Mouse (Mus musculus) limb, embryonic 12.5 days (tissue): ENCODE measurements around the gene Qdpr. TPM values are rescaled to one million over a fixed set of nuclear protein-coding genes. Genes with fewer than 3 reads are reported as not detected.
"Not testable (repeated sequence)": the region's sequence is repeated elsewhere in the genome, so short reads cannot be mapped to it uniquely, and the experiment has no call there.

ENCODE experiments used
- ATAC-seq: fragments of 200-750 bp; cut with Nextera tagmentation; 2 replicates; pipeline ENCODE4 v1.8.0; 2017; ENCODE audit warnings: low read depth, moderate TSS enrichment; ENCODE audit not compliant: insufficient number of reproducible peaks, insufficient read depth, low FRiP score, low TSS enrichment
- H3K27ac ChIP-seq: fragments of 300-500 bp; sonication (generic); 2 replicates; pipeline ENCODE4 v1.5.1; 2016; ENCODE audit warnings: mild to moderate bottlenecking, moderate library complexity
- H3K27me3 ChIP-seq: fragments of 300-500 bp; sonication (generic); 2 replicates; pipeline ENCODE4 v1.6.1; 2016; ENCODE audit warnings: mild to moderate bottlenecking, moderate library complexity
- H3K36me3 ChIP-seq: fragments of 300-500 bp; sonication (generic); 2 replicates; pipeline ENCODE4 v1.6.1; 2016; ENCODE audit warnings: mild to moderate bottlenecking, moderate library complexity
- H3K4me1 ChIP-seq: fragments of 300-500 bp; sonication (generic); replicated peaks from 2 replicates; pipeline ENCODE4 v1.6.1; 2016
- H3K4me2 ChIP-seq: fragments of 300-500 bp; sonication (generic); 2 replicates; pipeline ENCODE4 v1.6.1; 2016; ENCODE audit warnings: mild to moderate bottlenecking, moderate library complexity
- H3K4me3 ChIP-seq: fragments of 300-500 bp; sonication (generic); replicated peaks from 2 replicates; pipeline ENCODE4 v1.5.1; 2016; ENCODE audit warnings: mild to moderate bottlenecking
- H3K9ac ChIP-seq: fragments of 300-500 bp; sonication (generic); replicated peaks from 2 replicates; pipeline ENCODE4 v1.6.1; 2016; ENCODE audit warnings: mild to moderate bottlenecking, moderate library complexity
- H3K9me3 ChIP-seq: fragments of 300-500 bp; sonication (generic); 2 replicates; pipeline ENCODE4 v1.6.1; 2016; ENCODE audit warnings: mild to moderate bottlenecking, moderate library complexity
- WGBS: fragments of 180-500 bp; shearing (Covaris S2); methylation state at CpG from one replicate; pipeline ENCODE4 v1.1.7; 2016; 5-methylcytosine and 5-hydroxymethylcytosine counted together
- polyA plus RNA-seq: library from polyadenylated mRNA; unstranded; fragments of >200 nt; fragmentation: Nextera tagmentation; extraction: Ambion mirVana; gene quantifications from 2 replicates; pipeline ENCODE4 v1.2.1, GENCODE M21; 2016

Qdpr gene
- polyA plus RNA-seq, 1 experiment from 2014 or later, result 116 TPM

- ATAC-seq, result no peak
- Histone ChIP-seq H3K4me3 (no peak overlapping the region), H3K4me2 (no peak overlapping the region), H3K9me3 (no peaks in the 10 kb centered on the region), H3K27ac (no peak overlapping the region), H3K4me1 (peaks cover 7% of the 10 kb centered on the region; the same call in 1 of the 2 replicates), H3K27me3 (no peaks in the 10 kb centered on the region), H3K9ac (no peak overlapping the region), H3K36me3 (no peaks in the 10 kb centered on the region)
- 75% methylated on average over 1 of the region's 1 CpGs for WGBS
Observed at GRCm38 (mm10) chr5:45426416-45427034, 23.5 kb downstream of the Qdpr start.

GRCm38 (mm10) chr5:45425771-45426170 lies 24.3 kb downstream of the Qdpr start:
- H3K27ac ChIP-seq, H3K9me3 ChIP-seq, H3K27me3 ChIP-seq, H3K9ac ChIP-seq, H3K4me1 ChIP-seq, ATAC-seq, H3K4me2 ChIP-seq, H3K4me3 ChIP-seq, H3K36me3 ChIP-seq: not testable (repeated sequence)
- 64% methylated on average over 1 of the region's 1 CpGs for WGBS

GRCm38 (mm10) chr5:45424021-45424886 lies 25.8 kb downstream of the Qdpr start:
- peaks cover 7% of the 10 kb centered on the region; the same call in 1 of the 2 replicates for H3K4me1 ChIP-seq
- peak; percentile 63; the same call in 1 of the 2 replicates for ATAC-seq

GRCm38 (mm10) chr5:45421881-45422844 lies 27.9 kb downstream of the Qdpr start:
- Histone ChIP-seq H3K4me1 (peaks cover 7% of the 10 kb centered on the region; the same call in 1 of the 2 replicates), H3K27ac (no peak overlapping the region), H3K9me3 (no peaks in the 10 kb centered on the region), H3K4me2 (no peak overlapping the region), H3K9ac (no peak overlapping the region), H3K36me3 (no peaks in the 10 kb centered on the region), H3K4me3 (no peak overlapping the region), H3K27me3 (no peaks in the 10 kb centered on the region)
- WGBS, result 55% methylated on average over 12 of the region's 12 CpGs
- ATAC-seq, result no peak

More at GRCm38 (mm10) chr5:45424021-45424886, 25.8 kb downstream of the Qdpr start:
- Histone ChIP-seq H3K9ac (no peak overlapping the region), H3K36me3 (no peaks in the 10 kb centered on the region), H3K4me3 (no peak overlapping the region), H3K27ac (no peak overlapping the region), H3K9me3 (no peaks in the 10 kb centered on the region), H3K4me2 (no peak overlapping the region), H3K27me3 (no peaks in the 10 kb centered on the region)
- 40% methylated on average over 8 of the region's 8 CpGs for WGBS

- Histone ChIP-seq H3K9ac (no peak overlapping the region), H3K4me2 (no peak overlapping the region), H3K4me3 (no peak overlapping the region), H3K36me3 (no peaks in the 10 kb centered on the region), H3K4me1 (peaks cover 7% of the 10 kb centered on the region; the same call in 1 of the 2 replicates), H3K9me3 (no peaks in the 10 kb centered on the region), H3K27ac (no peak overlapping the region), H3K27me3 (no peaks in the 10 kb centered on the region)
- no peak for ATAC-seq
- WGBS, result 75% methylated on average over 10 of the region's 10 CpGs
Observed at GRCm38 (mm10) chr5:45419841-45420638, 30.0 kb downstream of the Qdpr start.

- WGBS, result 69% methylated on average over 3 of the region's 3 CpGs
- H3K4me2 ChIP-seq, result no peak overlapping the region
- no peaks in the 10 kb centered on the region for H3K9me3 ChIP-seq
- H3K27ac ChIP-seq, result no peak overlapping the region
- no peaks in the 10 kb centered on the region for H3K27me3 ChIP-seq
- ATAC-seq, result no peak
- H3K4me1 ChIP-seq, result peaks cover 7% of the 10 kb centered on the region; the same call in 1 of the 2 replicates
- H3K36me3 ChIP-seq, result no peaks in the 10 kb centered on the region
- H3K4me3 ChIP-seq, result no peak overlapping the region
- H3K9ac ChIP-seq, result no peak overlapping the region
Observed at GRCm38 (mm10) chr5:45417859-45418443, 32.1 kb downstream of the Qdpr start.

GRCm38 (mm10) chr5:45416478-45416877 lies 33.6 kb downstream of the Qdpr start:
- no peak overlapping the region for H3K4me3 ChIP-seq
- no peaks in the 10 kb centered on the region for H3K4me1 ChIP-seq
- 91% methylated on average over 3 of the region's 3 CpGs for WGBS
- H3K36me3 ChIP-seq, result no peaks in the 10 kb centered on the region
- H3K27me3 ChIP-seq, result no peaks in the 10 kb centered on the region
- H3K4me2 ChIP-seq, result no peak overlapping the region
- no peak overlapping the region for H3K27ac ChIP-seq
- no peak overlapping the region for H3K9ac ChIP-seq
- no peak for ATAC-seq
- H3K9me3 ChIP-seq, result no peaks in the 10 kb centered on the region

GRCm38 (mm10) chr5:45406129-45406528 lies 43.9 kb downstream of the Qdpr start:
- no peaks in the 10 kb centered on the region for H3K36me3 ChIP-seq
- no peak overlapping the region for H3K9ac ChIP-seq
- H3K9me3 ChIP-seq, result no peaks in the 10 kb centered on the region
- H3K4me3 ChIP-seq, result no peak overlapping the region
- no peaks in the 10 kb centered on the region for H3K27me3 ChIP-seq
- no peak for ATAC-seq
- H3K4me1 ChIP-seq, result no peaks in the 10 kb centered on the region; the same call in 1 of the 2 replicates
- 73% methylated on average over 2 of the region's 2 CpGs for WGBS
- no peak overlapping the region for H3K27ac ChIP-seq
- no peak overlapping the region for H3K4me2 ChIP-seq

- Histone ChIP-seq H3K9ac (no peak overlapping the region), H3K27me3 (no peaks in the 10 kb centered on the region), H3K4me2 (no peak overlapping the region), H3K4me3 (no peak overlapping the region), H3K36me3 (no peaks in the 10 kb centered on the region), H3K9me3 (no peaks in the 10 kb centered on the region), H3K4me1 (no peaks in the 10 kb centered on the region; the same call in 1 of the 2 replicates), H3K27ac (no peak overlapping the region)
- peak; percentile 76 for ATAC-seq
- 16% methylated on average over 11 of the region's 11 CpGs for WGBS
Observed at GRCm38 (mm10) chr5:45402632-45403031, 47.4 kb downstream of the Qdpr start.
